Mouse (Mus musculus) heart, embryonic 14.5 days (tissue): ENCODE measurements around the gene Cacna2d4. TPM values are rescaled to one million over a fixed set of nuclear protein-coding genes. Genes with fewer than 3 reads are reported as not detected.
"Not testable (repeated sequence)": the region's sequence is repeated elsewhere in the genome, so short reads cannot be mapped to it uniquely, and the experiment has no call there.

Experiments used
- ATAC-seq: fragments of 200-750 bp; cut with Nextera tagmentation; 2 replicates; pipeline ENCODE4 v1.8.0; 2017; ENCODE audit warnings: low read depth, moderate TSS enrichment; ENCODE audit not compliant: insufficient number of reproducible peaks, insufficient read depth, low FRiP score
- H3K27ac ChIP-seq, 2 experiments: fragments of 200-500 bp in 1 of 2; fragments of 300-500 bp in 1 of 2; sonication (generic) in 1 of 2; replicated peaks in 1 of 2; 2 replicates each; pipeline ENCODE4 v1.5.1; 2012 to 2014; ENCODE audit warnings: low read depth in 2 of 2, low read length in 2 of 2, control low read depth in 1 of 2, mild to moderate bottlenecking in 1 of 2, mixed read lengths in 1 of 2; ENCODE audit not compliant: control insufficient read depth in 1 of 2, insufficient read depth in 1 of 2
- H3K27me3 ChIP-seq: fragments of 300-500 bp; sonication (generic); 2 replicates; pipeline ENCODE4 v1.6.1; 2014; ENCODE audit warnings: mild to moderate bottlenecking, low read length, control low read depth; ENCODE audit not compliant: control insufficient read depth, insufficient read depth
- H3K36me3 ChIP-seq: fragments of 300-500 bp; sonication (generic); 2 replicates; pipeline ENCODE4 v1.6.1; 2014; ENCODE audit warnings: mild to moderate bottlenecking, control low read depth, low read length, mixed read lengths; ENCODE audit not compliant: control insufficient read depth, insufficient read depth
- H3K4me1 ChIP-seq, 2 experiments: fragments of 200-500 bp in 1 of 2; fragments of 300-500 bp in 1 of 2; sonication (generic) in 1 of 2; 2 replicates each; pipeline ENCODE4 v1.6.1; 2012 to 2014; ENCODE audit warnings: low read length in 2 of 2, control low read depth in 1 of 2, mixed read lengths in 1 of 2; ENCODE audit not compliant: control insufficient read depth in 2 of 2, insufficient read depth in 2 of 2
- H3K4me2 ChIP-seq: fragments of 300-500 bp; sonication (generic); 2 replicates; pipeline ENCODE4 v1.6.1; 2014; ENCODE audit warnings: mild to moderate bottlenecking, low read length
- H3K4me3 ChIP-seq, 2 experiments: fragments of 200-500 bp in 1 of 2; fragments of 300-500 bp in 1 of 2; sonication (generic) in 1 of 2; 2 replicates each; pipeline ENCODE4 v1.5.1; 2012 to 2014; ENCODE audit warnings: low read length in 2 of 2, mild to moderate bottlenecking in 2 of 2, control low read depth in 1 of 2, low read depth in 1 of 2, moderate library complexity in 1 of 2; ENCODE audit not compliant: control insufficient read depth in 1 of 2, insufficient read depth in 1 of 2
- H3K9ac ChIP-seq: fragments of 300-500 bp; sonication (generic); 2 replicates; pipeline ENCODE4 v1.6.1; 2014; ENCODE audit warnings: mild to moderate bottlenecking, low read length
- H3K9me3 ChIP-seq: fragments of 300-500 bp; sonication (generic); 2 replicates; pipeline ENCODE4 v1.6.1; 2016; ENCODE audit warnings: low read length, control low read depth; ENCODE audit not compliant: control insufficient read depth
- WGBS: fragments of 180-500 bp; shearing (Covaris S2); extraction: QIAGEN DNeasy Blood & Tissue Kit; methylation state at CpG from one replicate; pipeline ENCODE4 v1.1.7; 2014; 5-methylcytosine and 5-hydroxymethylcytosine counted together
- polyA plus RNA-seq: library from polyadenylated mRNA; unstranded; fragments of >200 nt; fragmentation: Nextera tagmentation; extraction: Ambion mirVana; gene quantifications from 2 replicates; pipeline ENCODE4 v1.2.1, GENCODE M21; 2014

The Cacna2d4 gene
- polyA plus RNA-seq, 1 experiment from 2014 or later: not detected

GRCm38 (mm10) chr6:119206006-119206405 is 30.3 kb upstream of the Cacna2d4 start:
- H3K9ac ChIP-seq, H3K27ac ChIP-seq, H3K36me3 ChIP-seq, H3K9me3 ChIP-seq, H3K27me3 ChIP-seq, H3K4me3 ChIP-seq, H3K4me2 ChIP-seq, ATAC-seq: not testable (repeated sequence)
- peaks cover 22 to 33% of the 10 kb centered on the region in 2 experiments for H3K4me1 ChIP-seq
- 89% methylated on average over 7 of the region's 7 CpGs for WGBS

GRCm38 (mm10) chr6:119213375-119213774 is 23.0 kb upstream of the Cacna2d4 start:
- H3K36me3 ChIP-seq: no peaks in the 10 kb centered on the region
- H3K4me3 ChIP-seq: no peak overlapping the region
- H3K9me3 ChIP-seq: no peaks in the 10 kb centered on the region
- H3K27me3 ChIP-seq: no peaks in the 10 kb centered on the region
- 0 out of 2 replicates have a peak overlapping the region, but pooled peaks have one; percentile 2 for H3K9ac ChIP-seq
- H3K27ac ChIP-seq: peak overlapping the region; percentile 80 to 88
- peaks cover 28 to 42% of the 10 kb centered on the region in 2 experiments for H3K4me1 ChIP-seq
- H3K4me2 ChIP-seq: 0 out of 2 replicates have a peak overlapping the region, but pooled peaks have one; percentile 13
- ATAC-seq: peak; percentile 41; the same call in 1 of the 2 replicates
- WGBS: 35% methylated on average over 5 of the region's 5 CpGs

GRCm38 (mm10) chr6:119214190-119214589 is 22.1 kb upstream of the Cacna2d4 start:
- H3K4me1 ChIP-seq: peaks cover 29 to 49% of the 10 kb centered on the region in 2 experiments
- no peaks in the 10 kb centered on the region for H3K27me3 ChIP-seq
- no peak overlapping the region for H3K4me3 ChIP-seq
- peak; percentile 53 for ATAC-seq
- H3K9me3 ChIP-seq: no peaks in the 10 kb centered on the region
- 34% methylated on average over 6 of the region's 6 CpGs for WGBS
- H3K27ac ChIP-seq: peak overlapping the region; percentile 79 to 88
- no peaks in the 10 kb centered on the region for H3K36me3 ChIP-seq
- no peak overlapping the region for H3K9ac ChIP-seq
- H3K4me2 ChIP-seq: peak overlapping the region; percentile 52

- Histone ChIP-seq H3K4me1 (peaks cover 35 to 58% of the 10 kb centered on the region in 2 experiments), H3K27ac (peak overlapping the region; percentile 79 to 88), H3K9ac (peak overlapping the region; percentile 62), H3K4me2 (peak overlapping the region; percentile 52), H3K36me3 (no peaks in the 10 kb centered on the region), H3K9me3 (no peaks in the 10 kb centered on the region), H3K4me3 (peak overlapping the region; percentile 0 to 7; a peak in 1 of 4 replicates), H3K27me3 (no peaks in the 10 kb centered on the region)
- ATAC-seq: peak; percentile 47; the same call in 1 of the 2 replicates
- 57% methylated on average over 10 of the region's 10 CpGs for WGBS
Measured at GRCm38 (mm10) chr6:119215040-119215613, 21.2 kb upstream of the Cacna2d4 start.

GRCm38 (mm10) chr6:119217661-119218060 is 18.7 kb upstream of the Cacna2d4 start:
- WGBS: 51% methylated on average over 4 of the region's 4 CpGs
- no peak for ATAC-seq
- no peaks in the 10 kb centered on the region for H3K9me3 ChIP-seq
- H3K36me3 ChIP-seq: no peaks in the 10 kb centered on the region
- no peak overlapping the region for H3K4me3 ChIP-seq
- H3K4me2 ChIP-seq: no peak overlapping the region
- no peak overlapping the region for H3K9ac ChIP-seq
- no peak overlapping the region for H3K27ac ChIP-seq
- H3K4me1 ChIP-seq: peaks cover 35 to 58% of the 10 kb centered on the region in 2 experiments
- no peaks in the 10 kb centered on the region for H3K27me3 ChIP-seq

GRCm38 (mm10) chr6:119218591-119218990 is 17.7 kb upstream of the Cacna2d4 start:
- Histone ChIP-seq H3K4me3 (no peak overlapping the region), H3K36me3 (no peaks in the 10 kb centered on the region), H3K4me1 (peaks cover 32 to 50% of the 10 kb centered on the region in 2 experiments), H3K4me2 (no peak overlapping the region), H3K9ac (no peak overlapping the region), H3K27me3 (no peaks in the 10 kb centered on the region), H3K27ac (0 out of 4 replicates have a peak overlapping the region, but pooled peaks of 1 of the 2 experiments have one; percentile 14), H3K9me3 (no peaks in the 10 kb centered on the region)
- WGBS: 78% methylated on average over 5 of the region's 5 CpGs
- no peak for ATAC-seq

- 65% methylated on average over 15 of the region's 15 CpGs for WGBS
- Histone ChIP-seq H3K36me3 (no peaks in the 10 kb centered on the region), H3K4me2 (no peak overlapping the region), H3K4me1 (peaks cover 27 to 43% of the 10 kb centered on the region in 2 experiments), H3K27ac (no peak overlapping the region), H3K27me3 (no peaks in the 10 kb centered on the region), H3K4me3 (no peak overlapping the region), H3K9me3 (no peaks in the 10 kb centered on the region), H3K9ac (0 out of 2 replicates have a peak overlapping the region, but pooled peaks have one; percentile 2)
- ATAC-seq: no peak
Measured at GRCm38 (mm10) chr6:119219237-119219870, 17.0 kb upstream of the Cacna2d4 start.
